Mouse (Mus musculus): ENCODE data around the gene Wap. TPM values are rescaled to one million over a fixed set of nuclear protein-coding genes. Genes with fewer than 3 reads are reported as not detected.

Gene Wap
- polyA plus RNA-seq, 1 experiment from 2014 or later, result not detected

- Histone ChIP-seq H3K27ac (no peak overlapping the region), H3K9me3 (no peaks in the 10 kb centered on the region), H3K27me3 (peaks cover 49% of the 10 kb centered on the region), H3K4me3 (no peak overlapping the region), H3K9ac (no peak overlapping the region), H3K4me2 (replicated peaks) (no peak overlapping the region), H3K4me1 (peaks cover 45% of the 10 kb centered on the region), H3K36me3 (peaks cover 13% of the 10 kb centered on the region)
- ATAC-seq (ENCODE audit: low FRiP score, low read depth), result no peak
- WGBS, result 81% methylated on average over 8 of the region's 9 CpGs
Observed at GRCm38 (mm10) chr11:6602662-6603061, 35.8 kb downstream of the Wap start.

GRCm38 (mm10) chr11:6601649-6602480 is 36.6 kb downstream of the Wap start:
- H3K9me3 ChIP-seq, result no peaks in the 10 kb centered on the region
- peaks cover 48% of the 10 kb centered on the region for H3K27me3 ChIP-seq
- ATAC-seq (ENCODE audit: low FRiP score, low read depth), result no peak
- 75% methylated on average over 20 of the region's 20 CpGs for WGBS
- H3K4me3 ChIP-seq, result no peak overlapping the region
- H3K4me2 ChIP-seq (replicated peaks), result no peak overlapping the region
- H3K27ac ChIP-seq, result no peak overlapping the region
- peaks cover 46% of the 10 kb centered on the region for H3K4me1 ChIP-seq
- peaks cover 21% of the 10 kb centered on the region for H3K36me3 ChIP-seq
- H3K9ac ChIP-seq, result no peak overlapping the region

- Histone ChIP-seq H3K27ac (no peak overlapping the region), H3K4me1 (peaks cover 39% of the 10 kb centered on the region), H3K4me2 (replicated peaks) (no peak overlapping the region), H3K27me3 (peaks cover 33% of the 10 kb centered on the region), H3K36me3 (peaks cover 36% of the 10 kb centered on the region), H3K9ac (no peak overlapping the region), H3K9me3 (no peaks in the 10 kb centered on the region), H3K4me3 (no peak overlapping the region)
- 82% methylated on average over 8 of the region's 8 CpGs for WGBS
- no peak for ATAC-seq (ENCODE audit: low FRiP score, low read depth)
Observed at GRCm38 (mm10) chr11:6600284-6600944, 38.0 kb downstream of the Wap start.

GRCm38 (mm10) chr11:6599831-6600230 is 38.6 kb downstream of the Wap start:
- ATAC-seq (ENCODE audit: low FRiP score, low read depth), result no peak
- peaks cover 27% of the 10 kb centered on the region for H3K27me3 ChIP-seq
- H3K27ac ChIP-seq, result no peak overlapping the region
- H3K9ac ChIP-seq, result no peak overlapping the region
- H3K9me3 ChIP-seq, result no peaks in the 10 kb centered on the region
- H3K4me2 ChIP-seq (replicated peaks), result no peak overlapping the region
- peaks cover 33% of the 10 kb centered on the region for H3K4me1 ChIP-seq
- H3K36me3 ChIP-seq, result peaks cover 41% of the 10 kb centered on the region
- no peak overlapping the region for H3K4me3 ChIP-seq
- WGBS, result 80% methylated on average over 6 of the region's 6 CpGs

GRCm38 (mm10) chr11:6599011-6599681 is 39.3 kb downstream of the Wap start:
- Histone ChIP-seq H3K4me3 (no peak overlapping the region), H3K27me3 (peaks cover 21% of the 10 kb centered on the region), H3K4me2 (replicated peaks) (no peak overlapping the region), H3K9ac (no peak overlapping the region), H3K4me1 (peaks cover 26% of the 10 kb centered on the region), H3K36me3 (peaks cover 48% of the 10 kb centered on the region), H3K27ac (no peak overlapping the region), H3K9me3 (no peaks in the 10 kb centered on the region)
- ATAC-seq (ENCODE audit: low FRiP score, low read depth), result no peak
- 24% methylated on average over 27 of the region's 27 CpGs for WGBS

GRCm38 (mm10) chr11:6598191-6598889 is 40.1 kb downstream of the Wap start:
- Histone ChIP-seq H3K36me3 (peaks cover 56% of the 10 kb centered on the region), H3K4me2 (replicated peaks) (no peak overlapping the region)
- 56% methylated on average over 19 of the region's 19 CpGs for WGBS

GRCm38 (mm10) chr11:6597523-6597922 is 40.9 kb downstream of the Wap start:
- WGBS, result 72% methylated on average over 7 of the region's 7 CpGs
- no peak overlapping the region for H3K4me2 ChIP-seq (replicated peaks)
- H3K9me3 ChIP-seq, result no peaks in the 10 kb centered on the region
- ATAC-seq (ENCODE audit: low FRiP score, low read depth), result no peak
- H3K27ac ChIP-seq, result no peak overlapping the region
- H3K4me3 ChIP-seq, result no peak overlapping the region
- peaks cover 16% of the 10 kb centered on the region for H3K4me1 ChIP-seq
- no peak overlapping the region for H3K9ac ChIP-seq
- H3K27me3 ChIP-seq, result peaks cover 4% of the 10 kb centered on the region
- H3K36me3 ChIP-seq, result peaks cover 65% of the 10 kb centered on the region

More at GRCm38 (mm10) chr11:6598191-6598889, 40.1 kb downstream of the Wap start:
- no peak overlapping the region for H3K9ac ChIP-seq
- no peak overlapping the region for H3K4me3 ChIP-seq
- peaks cover 18% of the 10 kb centered on the region for H3K4me1 ChIP-seq
- no peak for ATAC-seq (ENCODE audit: low FRiP score, low read depth)
- peaks cover 13% of the 10 kb centered on the region for H3K27me3 ChIP-seq
- H3K27ac ChIP-seq, result no peak overlapping the region
- H3K9me3 ChIP-seq, result no peaks in the 10 kb centered on the region

- Histone ChIP-seq H3K27me3 (no peaks in the 10 kb centered on the region), H3K9ac (no peak overlapping the region), H3K4me3 (no peak overlapping the region), H3K4me2 (replicated peaks) (no peak overlapping the region), H3K27ac (no peak overlapping the region), H3K9me3 (no peaks in the 10 kb centered on the region), H3K4me1 (peaks cover 16% of the 10 kb centered on the region), H3K36me3 (peaks cover 74% of the 10 kb centered on the region)
- 79% methylated on average over 3 of the region's 3 CpGs for WGBS
- ATAC-seq (ENCODE audit: low FRiP score, low read depth), result no peak
Observed at GRCm38 (mm10) chr11:6596616-6597015, 41.8 kb downstream of the Wap start.

GRCm38 (mm10) chr11:6596205-6596604 is 42.2 kb downstream of the Wap start:
- ATAC-seq (ENCODE audit: low FRiP score, low read depth), result no peak
- Histone ChIP-seq H3K9ac (no peak overlapping the region), H3K27me3 (no peaks in the 10 kb centered on the region), H3K4me1 (peaks cover 16% of the 10 kb centered on the region), H3K36me3 (peaks cover 78% of the 10 kb centered on the region), H3K4me3 (no peak overlapping the region), H3K27ac (no peak overlapping the region), H3K4me2 (replicated peaks) (no peak overlapping the region), H3K9me3 (no peaks in the 10 kb centered on the region)
- 95% methylated on average over 6 of the region's 6 CpGs for WGBS

- Histone ChIP-seq H3K4me2 (replicated peaks) (no peak overlapping the region), H3K4me1 (peaks cover 16% of the 10 kb centered on the region), H3K27me3 (no peaks in the 10 kb centered on the region), H3K4me3 (no peak overlapping the region), H3K9ac (no peak overlapping the region), H3K36me3 (peaks cover 86% of the 10 kb centered on the region), H3K27ac (no peak overlapping the region), H3K9me3 (no peaks in the 10 kb centered on the region)
- no peak for ATAC-seq (ENCODE audit: low FRiP score, low read depth)
- 93% methylated on average over 5 of the region's 5 CpGs for WGBS
Observed at GRCm38 (mm10) chr11:6595339-6595738, 43.1 kb downstream of the Wap start.

GRCm38 (mm10) chr11:6594845-6595244 is 43.6 kb downstream of the Wap start:
- Histone ChIP-seq H3K4me1 (peaks cover 16% of the 10 kb centered on the region), H3K36me3 (peaks cover 91% of the 10 kb centered on the region), H3K4me3 (no peak overlapping the region), H3K27ac (no peak overlapping the region), H3K27me3 (no peaks in the 10 kb centered on the region), H3K4me2 (replicated peaks) (no peak overlapping the region), H3K9me3 (no peaks in the 10 kb centered on the region), H3K9ac (no peak overlapping the region)
- no peak for ATAC-seq (ENCODE audit: low FRiP score, low read depth)
- 82% methylated on average over 6 of the region's 6 CpGs for WGBS

- no peak for ATAC-seq (ENCODE audit: low FRiP score, low read depth)
- H3K9ac ChIP-seq, result no peak overlapping the region
- no peaks in the 10 kb centered on the region for H3K27me3 ChIP-seq
- no peak overlapping the region for H3K4me2 ChIP-seq (replicated peaks)
- H3K4me3 ChIP-seq, result no peak overlapping the region
- peaks cover 8% of the 10 kb centered on the region for H3K4me1 ChIP-seq
- H3K36me3 ChIP-seq, result peaks cover 100% of the 10 kb centered on the region
- no peak overlapping the region for H3K27ac ChIP-seq
- WGBS, result 74% methylated on average over 11 of the region's 11 CpGs
- H3K9me3 ChIP-seq, result no peaks in the 10 kb centered on the region
Observed at GRCm38 (mm10) chr11:6593406-6593805, 45.0 kb downstream of the Wap start.

Data from limb, embryonic 13.5 days (tissue).